Mouse (Mus musculus) megakaryocyte-erythroid progenitor cell, adult 5-6 weeks (primary cell): ENCODE measurements around the gene Bmpr1a. TPM values are rescaled to one million over a fixed set of nuclear protein-coding genes. Genes with fewer than 3 reads are reported as not detected.
"Not testable (repeated sequence)": the region's sequence is repeated elsewhere in the genome, so short reads cannot be mapped to it uniquely, and the experiment has no call there.

Experiments
- ATAC-seq: replicated peaks from 2 replicates; pipeline ENCODE4 v1.8.0; 2016; ENCODE audit warnings: mild to moderate bottlenecking, inconsistent platforms; ENCODE audit not compliant: severe bottlenecking, poor library complexity, low FRiP score, low TSS enrichment
- total RNA-seq, 2 experiments: library from RNA; stranded (forward) in 1 of 2; stranded (reverse) in 1 of 2; fragments of 200-1000, 215-1000 nt in 1 of 2; fragments of >200 nt in 1 of 2; fragmentation: Nextera tagmentation in 1 of 2; gene quantifications; 2 replicates each; pipeline ENCODE4 v1.2.3; 2014 to 2017

Gene Bmpr1a
- total RNA-seq, 2 experiments from 2014 or later, result not detected

DNA sequence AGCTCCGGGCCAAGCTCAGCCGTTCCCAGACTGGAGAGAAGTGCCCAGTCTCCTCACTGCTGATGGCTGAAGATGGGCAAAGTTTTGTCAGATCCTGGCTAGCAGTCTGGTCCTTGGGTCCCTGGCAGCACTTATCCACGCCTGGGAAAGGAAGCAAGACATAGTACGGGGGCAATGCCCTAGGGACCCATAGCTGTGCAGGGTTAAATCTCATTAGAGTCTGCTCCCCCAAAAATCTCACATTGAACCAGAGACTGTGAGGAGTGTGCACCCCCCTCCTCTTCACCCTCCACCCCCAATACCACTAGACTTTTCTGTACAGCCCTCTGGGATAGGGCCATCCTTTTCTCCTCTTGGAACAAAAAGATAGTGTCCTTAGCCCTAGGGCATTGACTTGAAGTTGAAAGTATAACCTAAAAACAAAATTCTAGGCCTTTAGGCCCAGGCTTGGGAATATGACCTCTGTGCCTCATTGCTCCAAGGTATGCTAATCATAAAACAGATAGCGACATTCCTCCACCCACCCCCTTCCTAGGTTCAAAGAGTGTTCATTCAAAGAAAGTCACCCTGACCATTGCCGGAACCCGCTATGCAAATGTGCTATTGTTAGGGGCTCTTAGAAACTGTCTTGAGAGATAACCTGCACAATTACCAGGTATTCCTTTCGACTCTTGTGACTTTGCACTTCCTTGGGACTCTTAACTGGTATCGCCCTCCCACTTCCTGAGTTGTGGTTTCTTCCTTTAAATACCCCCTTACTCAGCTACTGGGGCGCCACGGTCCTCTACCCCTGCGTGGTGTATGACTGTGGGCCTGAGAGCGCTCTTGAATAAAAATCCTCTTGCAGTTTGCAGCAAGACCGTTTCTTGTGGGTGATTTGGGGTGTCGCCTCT lies 138.6 kb downstream of the Bmpr1a start:
- ATAC-seq, result not testable (repeated sequence)

DNA sequence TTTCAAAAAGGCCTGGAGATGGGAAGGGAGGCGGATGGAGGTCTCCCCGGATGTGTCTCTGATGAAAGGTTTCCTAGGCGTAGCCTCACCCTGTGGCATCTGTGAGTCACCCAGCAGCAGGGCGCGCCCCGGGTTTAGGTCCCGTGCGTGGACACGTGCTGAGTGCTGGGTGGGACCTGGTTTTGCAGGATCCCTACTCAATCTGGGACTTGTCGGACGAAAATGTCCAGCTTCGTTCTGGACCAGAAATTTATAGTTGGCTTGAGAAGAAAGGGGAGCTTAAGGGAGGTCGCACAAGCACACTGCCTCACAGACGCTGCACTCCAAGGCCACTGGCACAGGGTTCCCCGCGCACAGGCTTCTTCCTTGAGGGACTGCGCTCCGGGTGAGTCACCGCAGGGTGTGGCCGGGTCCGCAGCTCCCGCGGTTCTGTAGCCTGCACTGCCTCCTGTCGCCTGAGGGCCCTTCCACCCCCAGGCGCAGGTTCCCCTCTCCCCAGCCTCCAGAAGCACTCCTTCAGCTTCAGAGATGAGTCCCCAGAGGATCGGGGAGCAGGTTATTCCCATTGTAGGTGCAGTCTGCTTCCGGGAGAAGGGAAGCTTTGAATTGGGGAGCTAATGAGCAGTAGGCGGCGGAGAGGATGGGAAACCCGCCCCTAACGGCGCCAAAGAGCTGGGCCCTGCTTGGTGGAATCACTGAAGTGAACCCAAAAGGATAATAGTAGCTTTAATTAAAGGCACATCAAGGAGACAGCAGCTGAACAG lies 139.5 kb downstream of the Bmpr1a start:
- ATAC-seq, result peak; percentile 63

DNA sequence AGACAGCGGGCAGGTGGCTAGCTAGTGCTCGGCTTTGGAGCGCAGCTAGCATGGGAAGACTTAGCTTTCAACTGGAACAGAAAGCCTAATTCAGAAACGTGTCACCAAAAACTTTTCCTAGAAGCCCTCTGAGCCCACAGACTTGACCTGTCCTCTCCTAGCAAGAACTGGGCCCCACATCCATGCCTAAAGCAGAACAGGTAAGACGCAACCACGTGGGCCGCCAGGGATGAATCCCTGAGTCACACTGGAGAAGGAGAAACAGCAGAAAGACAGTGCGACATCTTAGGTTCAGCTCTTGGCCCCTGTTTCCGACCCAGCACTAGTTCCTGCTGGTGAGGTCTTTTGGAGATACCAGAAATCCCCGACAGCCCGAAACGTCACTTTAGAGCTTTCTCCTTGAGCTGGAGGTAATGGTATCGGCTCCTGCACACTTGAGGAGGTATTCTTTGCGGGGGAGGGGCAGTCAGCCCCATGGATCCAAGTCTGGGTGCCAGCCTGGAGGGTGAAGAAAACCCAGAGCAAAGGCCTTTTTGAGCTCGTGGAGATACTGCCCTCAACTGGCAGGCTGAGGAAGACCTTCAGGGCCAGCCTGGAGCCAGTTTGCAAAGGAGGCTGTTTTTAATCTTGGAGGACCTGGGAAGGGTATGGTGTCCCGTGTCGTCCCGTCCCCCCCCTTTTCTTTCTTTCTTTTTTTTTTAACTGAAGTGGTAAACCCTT lies 140.3 kb downstream of the Bmpr1a start:
- peak; percentile 73 for ATAC-seq

DNA sequence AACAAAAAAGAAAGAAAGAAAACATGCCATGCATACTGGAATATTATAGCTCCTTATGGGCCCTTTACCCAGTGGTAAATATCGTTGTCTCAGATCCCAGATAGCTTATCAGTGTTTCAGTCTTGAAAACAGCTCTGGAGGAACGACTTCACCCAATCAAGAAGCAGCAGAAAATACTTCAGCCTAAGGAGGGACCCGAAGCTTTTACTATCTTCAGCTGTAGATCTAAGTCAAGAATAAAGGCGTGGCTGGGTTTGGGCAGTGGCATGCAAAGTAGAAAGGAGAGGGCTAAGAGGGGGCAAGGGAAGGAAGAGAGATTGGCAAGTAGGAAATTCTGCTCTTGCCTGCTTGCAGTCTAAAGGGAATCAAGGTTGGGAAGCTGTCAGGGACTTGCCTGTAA lies 141.0 kb downstream of the Bmpr1a start:
- ATAC-seq, result 0 out of 2 replicates have a peak, but pooled peaks have one; percentile 42

Other genes with a start within 250 kb of the Bmpr1a start
- 8.0 and 9.1 TPM in 2 replicates for gene Shld2, start 192.8 kb downstream of the Bmpr1a start, total RNA-seq (2014; fragmentation: Nextera tagmentation)
- gene Shld2, start 192.8 kb downstream of the Bmpr1a start, total RNA-seq (2017), result 17.1 and 18.0 TPM in 2 replicates
- 38.5 and 40.5 TPM in 2 replicates for gene Glud1, start 192.6 kb downstream of the Bmpr1a start, total RNA-seq (2014; fragmentation: Nextera tagmentation)
- 34.3 and 37.8 TPM in 2 replicates for gene Glud1, start 192.6 kb downstream of the Bmpr1a start, total RNA-seq (2017)
- not detected in 2 replicates for gene Fam25c, start 147.9 kb downstream of the Bmpr1a start, total RNA-seq (2014; fragmentation: Nextera tagmentation)
- gene Fam25c, start 147.9 kb downstream of the Bmpr1a start, total RNA-seq (2017), result not detected in 2 replicates
- not detected in 2 replicates for gene Sncg, start 128.6 kb downstream of the Bmpr1a start, total RNA-seq (2014; fragmentation: Nextera tagmentation)
- not detected in 2 replicates for gene Sncg, start 128.6 kb downstream of the Bmpr1a start, total RNA-seq (2017)
- not detected in 2 replicates for gene Mmrn2, start 127.9 kb downstream of the Bmpr1a start, total RNA-seq (2014; fragmentation: Nextera tagmentation)
- not detected in 2 replicates for gene Mmrn2, start 127.9 kb downstream of the Bmpr1a start, total RNA-seq (2017)
- gene 9230112D13Rik, start 19.5 kb upstream of the Bmpr1a start, total RNA-seq (2014; fragmentation: Nextera tagmentation), result not detected in 2 replicates
- not detected in 2 replicates for gene 9230112D13Rik, start 19.5 kb upstream of the Bmpr1a start, total RNA-seq (2017)
- not detected in 2 replicates for gene Ldb3, start 85.3 kb upstream of the Bmpr1a start, total RNA-seq (2014; fragmentation: Nextera tagmentation)
- not detected in 2 replicates for gene Ldb3, start 85.3 kb upstream of the Bmpr1a start, total RNA-seq (2017)
- gene Opn4, start 96.8 kb upstream of the Bmpr1a start, total RNA-seq (2014; fragmentation: Nextera tagmentation), result not detected in 2 replicates
- not detected in 2 replicates for gene Opn4, start 96.8 kb upstream of the Bmpr1a start, total RNA-seq (2017)
- gene Wapl, start 170.6 kb upstream of the Bmpr1a start, total RNA-seq (2014; fragmentation: Nextera tagmentation), result 102 and 161 TPM in 2 replicates
- 201 and 208 TPM in 2 replicates for gene Wapl, start 170.6 kb upstream of the Bmpr1a start, total RNA-seq (2017)